Mouse (Mus musculus): ENCODE results near the gene Psmb9. TPM values are rescaled to one million over a fixed set of nuclear protein-coding genes. Genes with fewer than 3 reads are reported as not detected.

Gene Psmb9
- polyA plus RNA-seq, 1 experiment from 2014 or later, result 0.73 TPM

- 27% methylated on average over 12 of the region's 12 CpGs for WGBS
- no peak for ATAC-seq (replicated peaks)
- Histone ChIP-seq H3K4me1 (peaks cover 12% of the 10 kb centered on the region), H3K9me3 (no peaks in the 10 kb centered on the region), H3K9ac (replicated peaks) (no peak overlapping the region), H3K27me3 (peaks cover 61% of the 10 kb centered on the region), H3K36me3 (no peaks in the 10 kb centered on the region), H3K4me3 (no peak overlapping the region), H3K4me2 (replicated peaks) (no peak overlapping the region), H3K27ac (replicated peaks) (no peak overlapping the region)
These were observed 8.9 kb upstream of the Psmb9 start for GRCm38 (mm10) chr17:34196491-34196890.

- peaks cover 12% of the 10 kb centered on the region for H3K4me1 ChIP-seq
These were observed 7.2 kb upstream of the Psmb9 start for GRCm38 (mm10) chr17:34194723-34195122.

GRCm38 (mm10) chr17:34193468-34193867 lies 5.9 kb upstream of the Psmb9 start:
- Histone ChIP-seq H3K4me3 (no peak overlapping the region), H3K27me3 (peaks cover 58% of the 10 kb centered on the region), H3K9me3 (no peaks in the 10 kb centered on the region), H3K27ac (replicated peaks) (no peak overlapping the region), H3K4me1 (peaks cover 12% of the 10 kb centered on the region), H3K36me3 (no peaks in the 10 kb centered on the region), H3K9ac (replicated peaks) (no peak overlapping the region), H3K4me2 (replicated peaks) (no peak overlapping the region)
- ATAC-seq (replicated peaks), result no peak
- 47% methylated on average over 8 of the region's 8 CpGs for WGBS

More at GRCm38 (mm10) chr17:34194723-34195122, 7.2 kb upstream of the Psmb9 start:
- 84% methylated on average over 4 of the region's 4 CpGs for WGBS
- Histone ChIP-seq H3K27ac (replicated peaks) (no peak overlapping the region), H3K9ac (replicated peaks) (no peak overlapping the region), H3K36me3 (no peaks in the 10 kb centered on the region), H3K27me3 (peaks cover 58% of the 10 kb centered on the region), H3K9me3 (no peaks in the 10 kb centered on the region), H3K4me3 (no peak overlapping the region), H3K4me2 (replicated peaks) (no peak overlapping the region)
- ATAC-seq (replicated peaks), result no peak

- Histone ChIP-seq H3K27me3 (peaks cover 57% of the 10 kb centered on the region), H3K9ac (replicated peaks) (no peak overlapping the region), H3K4me1 (peaks cover 12% of the 10 kb centered on the region), H3K36me3 (no peaks in the 10 kb centered on the region), H3K27ac (replicated peaks) (no peak overlapping the region), H3K4me3 (no peak overlapping the region), H3K4me2 (replicated peaks) (no peak overlapping the region), H3K9me3 (no peaks in the 10 kb centered on the region)
- 27% methylated on average over 16 of the region's 16 CpGs for WGBS
- ATAC-seq (replicated peaks), result no peak
These were observed 5.3 kb upstream of the Psmb9 start for GRCm38 (mm10) chr17:34192852-34193251.

GRCm38 (mm10) chr17:34188986-34189385 lies 1.4 kb upstream of the Psmb9 start:
- no peak overlapping the region for H3K9ac ChIP-seq (replicated peaks)
- no peak overlapping the region for H3K27ac ChIP-seq (replicated peaks)
- H3K4me3 ChIP-seq, result no peak overlapping the region
- H3K9me3 ChIP-seq, result no peaks in the 10 kb centered on the region
- no peaks in the 10 kb centered on the region for H3K36me3 ChIP-seq
- 78% methylated on average over 6 of the region's 6 CpGs for WGBS
- peaks cover 49% of the 10 kb centered on the region for H3K27me3 ChIP-seq
- no peak for ATAC-seq (replicated peaks)
- peaks cover 16% of the 10 kb centered on the region for H3K4me1 ChIP-seq
- no peak overlapping the region for H3K4me2 ChIP-seq (replicated peaks)

- ATAC-seq (replicated peaks), result no peak
- Histone ChIP-seq H3K4me1 (peaks cover 16% of the 10 kb centered on the region), H3K4me3 (peak overlapping the region; percentile 49), H3K27ac (replicated peaks) (no peak overlapping the region), H3K9ac (replicated peaks) (peak overlapping the region; percentile 47), H3K4me2 (replicated peaks) (peak overlapping the region; percentile 90), H3K36me3 (no peaks in the 10 kb centered on the region), H3K9me3 (no peaks in the 10 kb centered on the region), H3K27me3 (peaks cover 41% of the 10 kb centered on the region)
- 5% methylated on average over 20 of the region's 20 CpGs for WGBS
These were observed 446 bp upstream of the Psmb9 start for GRCm38 (mm10) chr17:34188010-34188409.

- no peaks in the 10 kb centered on the region for H3K36me3 ChIP-seq
- no peaks in the 10 kb centered on the region for H3K9me3 ChIP-seq
- H3K4me1 ChIP-seq, result peaks cover 16% of the 10 kb centered on the region
- H3K27ac ChIP-seq (replicated peaks), result no peak overlapping the region
- peak overlapping the region; percentile 49 for H3K4me3 ChIP-seq
- H3K9ac ChIP-seq (replicated peaks), result peak overlapping the region; percentile 47
- peak overlapping the region; percentile 90 for H3K4me2 ChIP-seq (replicated peaks)
- ATAC-seq (replicated peaks), result no peak; the same call in 1 of the 2 replicates
- H3K27me3 ChIP-seq, result peaks cover 35% of the 10 kb centered on the region
- WGBS, result 3% methylated on average over 14 of the region's 14 CpGs
These were observed 691 bp downstream of the Psmb9 start for GRCm38 (mm10) chr17:34186885-34187260.

- Histone ChIP-seq H3K9ac (replicated peaks) (no peak overlapping the region), H3K4me2 (replicated peaks) (no peak overlapping the region), H3K27ac (replicated peaks) (no peak overlapping the region), H3K36me3 (no peaks in the 10 kb centered on the region), H3K9me3 (no peaks in the 10 kb centered on the region), H3K4me3 (no peak overlapping the region), H3K27me3 (peaks cover 35% of the 10 kb centered on the region), H3K4me1 (peaks cover 16% of the 10 kb centered on the region)
- ATAC-seq (replicated peaks), result no peak
- WGBS, result 88% methylated on average over 9 of the region's 9 CpGs
These were observed 2.0 kb downstream of the Psmb9 start for GRCm38 (mm10) chr17:34185526-34185925.

- no peak for ATAC-seq (replicated peaks)
- no peak overlapping the region for H3K9ac ChIP-seq (replicated peaks)
- H3K4me2 ChIP-seq (replicated peaks), result no peak overlapping the region
- H3K27me3 ChIP-seq, result peaks cover 27% of the 10 kb centered on the region
- 84% methylated on average over 15 of the region's 15 CpGs for WGBS
- no peaks in the 10 kb centered on the region for H3K9me3 ChIP-seq
- no peaks in the 10 kb centered on the region for H3K36me3 ChIP-seq
- no peak overlapping the region for H3K4me3 ChIP-seq
- no peak overlapping the region for H3K27ac ChIP-seq (replicated peaks)
- peaks cover 16% of the 10 kb centered on the region for H3K4me1 ChIP-seq
These were observed 3.9 kb downstream of the Psmb9 start for GRCm38 (mm10) chr17:34183564-34184219.

GRCm38 (mm10) chr17:34179913-34180859 lies 7.4 kb downstream of the Psmb9 start:
- H3K36me3 ChIP-seq, result no peaks in the 10 kb centered on the region
- H3K9ac ChIP-seq (replicated peaks), result no peak overlapping the region
- H3K4me2 ChIP-seq (replicated peaks), result no peak overlapping the region
- no peak overlapping the region for H3K4me3 ChIP-seq
- H3K4me1 ChIP-seq, result no peaks in the 10 kb centered on the region
- ATAC-seq (replicated peaks), result no peak
- H3K27ac ChIP-seq (replicated peaks), result no peak overlapping the region
- 0 out of 2 replicates have a peak, but pooled peaks cover 4% of the 10 kb centered on the region for H3K9me3 ChIP-seq
- no peaks in the 10 kb centered on the region for H3K27me3 ChIP-seq
- WGBS, result 79% methylated on average over 13 of the region's 13 CpGs

- ATAC-seq (replicated peaks), result no peak
- H3K4me1 ChIP-seq, result no peaks in the 10 kb centered on the region
- WGBS, result 71% methylated on average over 6 of the region's 6 CpGs
These were observed 8.5 kb downstream of the Psmb9 start for GRCm38 (mm10) chr17:34179019-34179418.

GRCm38 (mm10) chr17:34177179-34177578 lies 10.4 kb downstream of the Psmb9 start:
- H3K4me2 ChIP-seq (replicated peaks), result no peak overlapping the region
- no peaks in the 10 kb centered on the region for H3K27me3 ChIP-seq
- H3K4me3 ChIP-seq, result no peak overlapping the region
- no peak for ATAC-seq (replicated peaks)
- no peaks in the 10 kb centered on the region for H3K4me1 ChIP-seq
- 74% methylated on average over 4 of the region's 4 CpGs for WGBS
- H3K27ac ChIP-seq (replicated peaks), result no peak overlapping the region
- no peak overlapping the region for H3K9ac ChIP-seq (replicated peaks)
- H3K9me3 ChIP-seq, result 0 out of 2 replicates have a peak, but pooled peaks cover 4% of the 10 kb centered on the region
- H3K36me3 ChIP-seq, result no peaks in the 10 kb centered on the region

More at GRCm38 (mm10) chr17:34179019-34179418, 8.5 kb downstream of the Psmb9 start:
- H3K27me3 ChIP-seq, result no peaks in the 10 kb centered on the region
- H3K36me3 ChIP-seq, result no peaks in the 10 kb centered on the region
- H3K9ac ChIP-seq (replicated peaks), result no peak overlapping the region
- no peak overlapping the region for H3K4me2 ChIP-seq (replicated peaks)
- H3K9me3 ChIP-seq, result 0 out of 2 replicates have a peak, but pooled peaks cover 4% of the 10 kb centered on the region
- H3K4me3 ChIP-seq, result no peak overlapping the region
- H3K27ac ChIP-seq (replicated peaks), result no peak overlapping the region
